Mouse (Mus musculus) liver, embryonic 14.5 days (tissue): ENCODE results near the gene Cyth1.

Experiments
- CTCF ChIP-seq: IDR thresholded peaks from 2 replicates; pipeline ENCODE4 v1.5.1; 2016; ENCODE audit warnings: antibody characterized with exemption, low read depth, control low read depth
- EP300 ChIP-seq: IDR thresholded peaks from 2 replicates; pipeline ENCODE4 v1.6.1; 2016; ENCODE audit warnings: antibody characterized with exemption, low read depth

DNA sequence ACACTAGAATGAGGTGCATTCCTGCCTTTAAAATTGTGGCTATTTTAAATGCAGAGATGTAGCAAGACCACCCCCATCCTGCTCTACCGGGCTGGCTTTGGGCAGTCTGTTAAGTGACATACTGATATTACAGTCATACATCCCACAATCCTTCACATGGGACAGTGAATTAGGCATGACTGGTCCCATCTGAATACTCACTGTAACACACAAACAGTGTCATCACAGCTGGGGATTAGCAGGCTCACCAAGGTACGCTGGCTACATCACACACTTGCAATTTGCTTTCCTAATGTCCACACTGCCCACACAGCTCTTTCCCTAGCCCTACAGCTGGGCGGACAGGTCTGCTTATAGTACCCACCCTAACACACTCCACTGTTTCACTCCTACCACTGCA, 31.8 kb upstream of the Cyth1 start:
- TF ChIP-seq CTCF, result no peak
- no peak for TF ChIP-seq EP300
